Mouse (Mus musculus) liver, embryonic 12.5 days (tissue): ENCODE measurements at regions not wholly inside any gene's neighbourhood (a gene's known extent, or its start where the extent isn't known, plus 50 kb on each side); places are given as distances from the start of the nearest gene placed in this dataset.

Source experiments
- ATAC-seq: fragments of 200-750 bp; cut with Nextera tagmentation; 2 replicates; pipeline ENCODE4 v1.8.0; 2017; ENCODE audit warnings: moderate number of reproducible peaks, mild to moderate bottlenecking, moderate library complexity
- H3K27ac ChIP-seq: fragments of 300-500 bp; sonication (generic); 2 replicates; pipeline ENCODE4 v1.5.1; 2016; ENCODE audit warnings: mild to moderate bottlenecking
- H3K27me3 ChIP-seq: fragments of 300-500 bp; sonication (generic); replicated peaks from 2 replicates; pipeline ENCODE4 v1.6.1; 2016; ENCODE audit warnings: mild to moderate bottlenecking, moderate library complexity
- H3K36me3 ChIP-seq: fragments of 300-500 bp; sonication (generic); 2 replicates; pipeline ENCODE4 v1.6.1; 2016; ENCODE audit warnings: mild to moderate bottlenecking, moderate library complexity
- H3K4me1 ChIP-seq: fragments of 300-500 bp; sonication (generic); 2 replicates; pipeline ENCODE4 v1.6.1; 2016
- H3K4me2 ChIP-seq: fragments of 300-500 bp; sonication (generic); 2 replicates; pipeline ENCODE4 v1.6.1; 2016; ENCODE audit warnings: mild to moderate bottlenecking, moderate library complexity
- H3K4me3 ChIP-seq: fragments of 300-500 bp; sonication (generic); 2 replicates; pipeline ENCODE4 v1.5.1; 2016; ENCODE audit warnings: mild to moderate bottlenecking, moderate library complexity
- H3K9ac ChIP-seq: fragments of 300-500 bp; sonication (generic); 2 replicates; pipeline ENCODE4 v1.6.1; 2016; ENCODE audit warnings: mild to moderate bottlenecking, moderate library complexity
- H3K9me3 ChIP-seq: fragments of 300-500 bp; sonication (generic); replicated peaks from 2 replicates; pipeline ENCODE4 v1.6.1; 2016; ENCODE audit warnings: mild to moderate bottlenecking, moderate library complexity
- WGBS: fragments of 180-500 bp; shearing (Covaris S2); methylation state at CpG from one replicate; pipeline ENCODE4 v1.1.7; 2016; ENCODE audit not compliant: insufficient replicate concordance; 5-methylcytosine and 5-hydroxymethylcytosine counted together

GRCm38 (mm10) chr11:84760622-84761196 is 58.6 kb downstream of the Mrm1 start:
- Histone ChIP-seq H3K4me1 (0 out of 2 replicates have a peak, but pooled peaks cover 6% of the 10 kb centered on the region), H3K4me3 (no peak overlapping the region), H3K9me3 (no peaks in the 10 kb centered on the region), H3K4me2 (no peak overlapping the region), H3K36me3 (no peaks in the 10 kb centered on the region), H3K27ac (no peak overlapping the region), H3K9ac (no peak overlapping the region), H3K27me3 (peaks cover 77% of the 10 kb centered on the region)
- WGBS = 37% methylated on average over 15 of the region's 15 CpGs
- ATAC-seq = no peak

- Histone ChIP-seq H3K4me1 (0 out of 2 replicates have a peak, but pooled peaks cover 3% of the 10 kb centered on the region), H3K4me3 (no peak overlapping the region), H3K9ac (no peak overlapping the region), H3K27ac (no peak overlapping the region), H3K9me3 (no peaks in the 10 kb centered on the region), H3K36me3 (no peaks in the 10 kb centered on the region), H3K4me2 (no peak overlapping the region), H3K27me3 (peaks cover 69% of the 10 kb centered on the region)
- 72% methylated on average over 5 of the region's 5 CpGs for WGBS
- ATAC-seq = no peak
Observed at GRCm38 (mm10) chr11:84759478-84759986, 59.8 kb downstream of the Mrm1 start.

- H3K27ac ChIP-seq = no peak overlapping the region
- ATAC-seq = no peak
- peaks cover 45% of the 10 kb centered on the region for H3K27me3 ChIP-seq
- H3K4me1 ChIP-seq = no peaks in the 10 kb centered on the region
- 57% methylated on average over 6 of the region's 6 CpGs for WGBS
- H3K9me3 ChIP-seq = no peaks in the 10 kb centered on the region
- H3K36me3 ChIP-seq = no peaks in the 10 kb centered on the region
- no peak overlapping the region for H3K4me2 ChIP-seq
- H3K4me3 ChIP-seq = no peak overlapping the region
- no peak overlapping the region for H3K9ac ChIP-seq
Observed at GRCm38 (mm10) chr11:84752007-84752406, 67.3 kb downstream of the Mrm1 start.

- 34% methylated on average over 12 of the region's 12 CpGs for WGBS
- Histone ChIP-seq H3K27me3 (peaks cover 56% of the 10 kb centered on the region), H3K4me2 (no peak overlapping the region), H3K9ac (no peak overlapping the region), H3K4me1 (no peaks in the 10 kb centered on the region), H3K27ac (no peak overlapping the region), H3K9me3 (no peaks in the 10 kb centered on the region), H3K36me3 (no peaks in the 10 kb centered on the region), H3K4me3 (no peak overlapping the region)
- no peak for ATAC-seq
Observed at GRCm38 (mm10) chr11:84749490-84750349, 69.6 kb downstream of the Mrm1 start.

- peaks cover 73% of the 10 kb centered on the region for H3K27me3 ChIP-seq
- H3K4me2 ChIP-seq = no peak overlapping the region
- no peaks in the 10 kb centered on the region for H3K4me1 ChIP-seq
- no peak overlapping the region for H3K4me3 ChIP-seq
- ATAC-seq = no peak
- H3K27ac ChIP-seq = no peak overlapping the region
- WGBS = 11% methylated on average over 17 of the region's 17 CpGs
- no peaks in the 10 kb centered on the region for H3K36me3 ChIP-seq
- H3K9ac ChIP-seq = no peak overlapping the region
- H3K9me3 ChIP-seq = no peaks in the 10 kb centered on the region
Observed at GRCm38 (mm10) chr11:84738769-84739589, 80.3 kb downstream of the Mrm1 start.

GRCm38 (mm10) chr11:84738128-84738527 is 81.2 kb downstream of the Mrm1 start:
- Histone ChIP-seq H3K36me3 (no peaks in the 10 kb centered on the region), H3K4me2 (no peak overlapping the region), H3K9me3 (no peaks in the 10 kb centered on the region), H3K4me1 (no peaks in the 10 kb centered on the region), H3K4me3 (no peak overlapping the region), H3K9ac (no peak overlapping the region), H3K27me3 (peaks cover 78% of the 10 kb centered on the region), H3K27ac (no peak overlapping the region)
- 25% methylated on average over 3 of the region's 3 CpGs for WGBS
- ATAC-seq = no peak

- Histone ChIP-seq H3K9ac (no peak overlapping the region), H3K27ac (no peak overlapping the region), H3K9me3 (no peaks in the 10 kb centered on the region), H3K4me3 (no peak overlapping the region), H3K36me3 (no peaks in the 10 kb centered on the region), H3K4me1 (no peaks in the 10 kb centered on the region), H3K4me2 (no peak overlapping the region), H3K27me3 (peaks cover 62% of the 10 kb centered on the region)
- 57% methylated on average over 6 of the region's 6 CpGs for WGBS
- ATAC-seq = no peak
Observed at GRCm38 (mm10) chr11:84731890-84732289, 87.4 kb downstream of the Mrm1 start.

- Histone ChIP-seq H3K27ac (no peak overlapping the region), H3K4me2 (no peak overlapping the region), H3K9me3 (no peaks in the 10 kb centered on the region), H3K4me1 (peaks cover 11% of the 10 kb centered on the region), H3K36me3 (no peaks in the 10 kb centered on the region), H3K4me3 (no peak overlapping the region), H3K9ac (no peak overlapping the region), H3K27me3 (peaks cover 58% of the 10 kb centered on the region)
- ATAC-seq = no peak
- WGBS = 32% methylated on average over 8 of the region's 8 CpGs
Observed at GRCm38 (mm10) chr11:84730218-84730617, 89.1 kb downstream of the Mrm1 start.

GRCm38 (mm10) chr11:84729189-84729588 is 90.1 kb downstream of the Mrm1 start:
- WGBS = 13% methylated on average over 2 of the region's 2 CpGs
- no peak for ATAC-seq
- Histone ChIP-seq H3K27ac (no peak overlapping the region), H3K9me3 (no peaks in the 10 kb centered on the region), H3K27me3 (peaks cover 54% of the 10 kb centered on the region), H3K4me1 (peaks cover 22% of the 10 kb centered on the region), H3K4me3 (no peak overlapping the region), H3K36me3 (no peaks in the 10 kb centered on the region), H3K4me2 (no peak overlapping the region), H3K9ac (no peak overlapping the region)

- Histone ChIP-seq H3K9me3 (no peaks in the 10 kb centered on the region), H3K27me3 (peaks cover 56% of the 10 kb centered on the region), H3K4me2 (peak overlapping the region; percentile 50; the same call in 1 of the 2 replicates), H3K4me1 (peaks cover 43% of the 10 kb centered on the region), H3K27ac (no peak overlapping the region), H3K36me3 (no peaks in the 10 kb centered on the region), H3K4me3 (no peak overlapping the region), H3K9ac (no peak overlapping the region)
- 68% methylated on average over 18 of the region's 18 CpGs for WGBS
- no peak for ATAC-seq
Observed at GRCm38 (mm10) chr11:84725936-84726613, 93.2 kb downstream of the Mrm1 start.

GRCm38 (mm10) chr11:84725177-84725792 is 94.0 kb downstream of the Mrm1 start:
- Histone ChIP-seq H3K9me3 (no peaks in the 10 kb centered on the region), H3K27ac (no peak overlapping the region), H3K4me2 (peak overlapping the region; percentile 50), H3K9ac (no peak overlapping the region), H3K27me3 (peaks cover 55% of the 10 kb centered on the region), H3K4me3 (no peak overlapping the region), H3K36me3 (no peaks in the 10 kb centered on the region), H3K4me1 (peaks cover 43% of the 10 kb centered on the region)
- ATAC-seq = peak; percentile 89
- WGBS = 20% methylated on average over 11 of the region's 11 CpGs
